Mouse (Mus musculus) hindbrain, embryonic 15.5 days (tissue): ENCODE results near the gene Zfp617. TPM values are rescaled to one million over a fixed set of nuclear protein-coding genes. Genes with fewer than 3 reads are reported as not detected.
"Not testable (repeated sequence)": the region's sequence is repeated elsewhere in the genome, so short reads cannot be mapped to it uniquely, and the experiment has no call there.

Source experiments
- ATAC-seq: fragments of 200-750 bp; cut with Nextera tagmentation; 2 replicates; pipeline ENCODE4 v1.8.0; 2017; ENCODE audit warnings: low read depth, moderate number of reproducible peaks, moderate TSS enrichment; ENCODE audit not compliant: low FRiP score
- H3K27ac ChIP-seq: fragments of 300-500 bp; sonication (generic); replicated peaks from 2 replicates; pipeline ENCODE4 v1.5.1; 2015; ENCODE audit warnings: mild to moderate bottlenecking, inconsistent platforms
- H3K27me3 ChIP-seq: fragments of 300-500 bp; sonication (generic); 2 replicates; pipeline ENCODE4 v1.6.1; 2015; ENCODE audit warnings: control low read depth, inconsistent platforms
- H3K36me3 ChIP-seq: fragments of 300-500 bp; sonication (generic); 2 replicates; pipeline ENCODE4 v1.6.1; 2015; ENCODE audit warnings: control low read depth, inconsistent platforms
- H3K4me1 ChIP-seq: fragments of 300-500 bp; sonication (generic); replicated peaks from 2 replicates; pipeline ENCODE4 v1.6.1; 2015; ENCODE audit warnings: control low read depth, inconsistent platforms
- H3K4me2 ChIP-seq: fragments of 300-500 bp; sonication (generic); 2 replicates; pipeline ENCODE4 v1.6.1; 2015; ENCODE audit warnings: moderate library complexity, mild to moderate bottlenecking, inconsistent platforms
- H3K4me3 ChIP-seq: fragments of 300-500 bp; sonication (generic); 2 replicates; pipeline ENCODE4 v1.5.1; 2015; ENCODE audit warnings: mild to moderate bottlenecking, inconsistent platforms
- H3K9ac ChIP-seq: fragments of 300-500 bp; sonication (generic); 2 replicates; pipeline ENCODE4 v1.6.1; 2015; ENCODE audit warnings: inconsistent platforms
- H3K9me3 ChIP-seq: fragments of 300-500 bp; sonication (generic); 2 replicates; pipeline ENCODE4 v1.6.1; 2016; ENCODE audit warnings: control low read depth, inconsistent platforms
- WGBS: fragments of 180-500 bp; shearing (Covaris S2); methylation state at CpG from one replicate; pipeline ENCODE4 v1.1.7; 2015; 5-methylcytosine and 5-hydroxymethylcytosine counted together
- polyA plus RNA-seq: library from polyadenylated mRNA; unstranded; fragments of >200 nt; fragmentation: Nextera tagmentation; extraction: Ambion mirVana; gene quantifications from 2 replicates; pipeline ENCODE4 v1.2.1, GENCODE M21; 2015

Gene Zfp617
- polyA plus RNA-seq: 31.5 and 32.9 TPM in 2 replicates

DNA sequence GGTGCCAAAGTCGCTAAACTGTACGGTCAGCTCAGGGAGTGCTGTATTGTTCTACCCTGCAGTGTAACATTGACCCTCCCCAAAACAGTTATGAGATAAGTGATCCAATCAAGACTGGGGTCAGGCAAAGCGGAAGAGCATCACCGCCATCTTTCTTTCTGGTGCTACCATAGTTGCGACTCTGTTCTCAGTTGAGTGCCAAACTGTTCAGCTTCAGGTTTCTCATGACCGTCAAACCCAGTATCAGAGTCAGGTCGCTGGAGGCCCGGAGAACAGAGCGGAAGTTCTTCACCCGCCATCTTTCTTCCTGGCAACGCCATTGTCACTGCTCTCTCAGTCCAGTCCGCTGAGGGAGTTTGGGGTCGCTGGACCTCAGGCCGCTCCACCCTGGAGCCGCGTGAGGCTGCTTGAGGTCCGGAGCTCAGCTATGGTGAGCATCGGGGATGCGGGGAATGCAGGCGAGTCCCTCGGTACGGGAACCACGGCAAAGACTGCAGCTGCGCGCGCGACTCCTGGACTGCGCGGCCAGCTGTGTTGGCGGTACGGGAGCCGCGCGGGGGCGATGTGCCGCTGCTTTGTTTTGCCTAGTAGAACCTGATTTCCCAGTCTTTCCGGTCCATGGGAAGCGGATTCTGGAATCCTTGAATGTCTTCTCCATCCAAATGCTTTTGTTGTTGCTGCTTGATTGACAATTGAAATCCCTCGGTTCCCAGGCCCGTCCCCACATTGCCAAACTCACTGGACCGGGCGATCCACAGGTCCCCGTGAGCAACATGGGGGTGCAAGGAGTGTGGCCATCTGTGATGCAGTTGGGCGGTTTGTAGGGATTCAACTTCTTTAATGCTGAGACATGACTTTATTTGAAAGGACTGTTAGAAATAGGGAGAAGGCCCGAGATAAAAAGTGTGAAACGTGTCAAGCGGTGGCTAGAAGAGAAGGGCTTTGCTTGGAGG, at the start of gene Zfp617, which contains the start of gene Zfp882:
Gene Zfp617, plus strand, starts transcription at position 327 of the 953 bp plus-strand sequence.
Gene Zfp882, plus strand, starts transcription at position 300 of the 953 bp plus-strand sequence.
- 0 out of 2 replicates have a peak, but pooled peaks cover 2% of the 10 kb centered on the region for H3K27me3 ChIP-seq
- H3K4me2 ChIP-seq: peak within 1 kb of the TSS; percentile 51
- H3K36me3 ChIP-seq: peaks cover 7% of the 10 kb centered on the region
- peak; percentile 98 for ATAC-seq
- H3K9ac ChIP-seq: peak within 1 kb of the TSS; percentile 92
- peak within 1 kb of the TSS; percentile 99 for H3K27ac ChIP-seq
- H3K4me3 ChIP-seq: peak within 1 kb of the TSS; percentile 71
- no peaks in the 10 kb centered on the region for H3K9me3 ChIP-seq
- peaks cover 19% of the 10 kb centered on the region for H3K4me1 ChIP-seq
- WGBS: 2% methylated on average over 47 of the region's 47 CpGs

DNA sequence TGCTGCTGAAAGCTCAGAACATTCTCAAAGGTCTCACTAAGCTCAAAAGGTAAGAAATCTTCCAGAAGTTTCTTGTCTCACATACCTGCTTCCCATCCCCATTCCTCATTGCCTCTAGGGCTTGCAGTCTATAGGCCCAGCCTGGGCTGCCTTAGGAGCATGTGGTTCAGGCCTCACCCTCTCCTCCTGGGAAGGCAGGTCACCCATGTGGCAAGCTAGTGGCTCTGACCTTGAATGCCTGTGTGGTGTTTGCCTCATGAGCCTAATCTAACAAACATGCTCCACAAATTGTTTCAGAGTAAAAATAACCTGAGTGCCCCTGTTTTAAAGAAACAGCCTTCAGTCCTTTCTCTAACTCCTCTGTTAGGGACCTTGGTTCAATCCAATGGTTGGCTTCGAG, 46.9 kb upstream of the Zfp617 start:
- 77% methylated on average over 1 of the region's 1 CpGs for WGBS
- H3K4me3 ChIP-seq, H3K9ac ChIP-seq, H3K27me3 ChIP-seq, H3K9me3 ChIP-seq, ATAC-seq, H3K4me1 ChIP-seq, H3K36me3 ChIP-seq, H3K27ac ChIP-seq, H3K4me2 ChIP-seq: not testable (repeated sequence)

DNA sequence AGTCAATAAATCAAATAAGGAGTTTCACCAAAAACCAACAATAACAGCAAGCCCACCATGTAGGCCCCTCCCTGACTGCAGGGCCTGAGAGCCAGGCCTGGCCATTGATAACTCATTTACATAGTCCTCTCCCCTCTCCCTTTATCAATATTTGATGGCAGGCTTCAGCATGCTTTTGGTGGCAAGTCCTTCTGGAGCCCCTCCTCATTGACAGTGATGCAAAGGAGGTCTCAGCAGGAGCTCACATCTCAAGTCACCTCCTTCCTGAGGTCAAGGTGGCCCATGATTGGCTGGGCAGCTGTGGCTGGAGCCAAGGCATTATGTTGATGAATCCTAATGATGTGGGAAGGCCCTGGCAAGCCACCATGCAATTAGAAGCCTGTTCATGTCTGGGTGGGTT, 46.4 kb upstream of the Zfp617 start:
- not testable (repeated sequence) for H3K9ac ChIP-seq, H3K9me3 ChIP-seq, H3K36me3 ChIP-seq, ATAC-seq, H3K4me1 ChIP-seq, H3K4me2 ChIP-seq, H3K27me3 ChIP-seq, H3K4me3 ChIP-seq, H3K27ac ChIP-seq

DNA sequence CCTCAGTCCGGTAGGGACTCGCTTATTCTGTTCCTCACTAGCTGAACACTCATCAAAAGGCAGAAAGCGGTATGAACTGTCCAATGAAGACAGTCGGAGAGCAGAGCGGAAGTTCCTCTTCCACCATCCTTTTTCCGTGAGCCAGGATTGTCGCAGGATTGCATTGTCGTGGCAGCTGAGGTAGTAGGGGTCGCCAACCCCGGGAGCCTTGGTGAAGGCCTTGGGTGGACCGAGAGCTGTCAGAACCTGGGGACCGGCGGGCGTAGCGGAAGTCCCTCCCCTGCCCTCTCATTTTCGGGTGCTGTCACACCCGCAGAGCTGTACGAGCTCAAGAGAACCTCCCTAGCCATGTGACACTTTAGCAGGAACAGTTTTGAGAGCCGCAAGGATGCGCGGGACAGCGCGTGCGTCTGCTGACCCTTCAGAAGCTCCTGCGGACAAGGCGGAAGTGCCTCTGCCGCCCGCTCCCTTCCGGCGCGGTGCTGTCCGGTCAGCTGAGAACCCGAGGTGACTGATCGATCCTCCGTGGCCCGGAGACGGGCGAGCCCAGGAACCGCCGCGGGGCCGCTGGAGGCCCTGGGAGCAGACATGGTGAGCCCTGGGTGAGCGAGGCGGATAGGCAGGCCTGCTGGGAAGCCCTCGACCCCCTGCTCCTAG, 26.7 kb upstream of the Zfp617 start, which contains the start of gene Zfp709:
Gene Zfp709, plus strand, starts transcription at position 402 of the 657 bp plus-strand sequence.
- ATAC-seq: peak; percentile 97
- H3K36me3 ChIP-seq: peaks cover 22% of the 10 kb centered on the region
- WGBS: 4% methylated on average over 34 of the region's 45 CpGs
- H3K4me2 ChIP-seq: peak within 1 kb of the TSS; percentile 80
- H3K27me3 ChIP-seq: no peaks in the 10 kb centered on the region
- H3K4me3 ChIP-seq: peak within 1 kb of the TSS; percentile 75
- peak within 1 kb of the TSS; percentile 79 for H3K27ac ChIP-seq
- peaks cover 11% of the 10 kb centered on the region; the same call in 1 of the 2 replicates for H3K9me3 ChIP-seq
- peak within 1 kb of the TSS; percentile 85 for H3K9ac ChIP-seq
- peaks cover 15% of the 10 kb centered on the region for H3K4me1 ChIP-seq

DNA sequence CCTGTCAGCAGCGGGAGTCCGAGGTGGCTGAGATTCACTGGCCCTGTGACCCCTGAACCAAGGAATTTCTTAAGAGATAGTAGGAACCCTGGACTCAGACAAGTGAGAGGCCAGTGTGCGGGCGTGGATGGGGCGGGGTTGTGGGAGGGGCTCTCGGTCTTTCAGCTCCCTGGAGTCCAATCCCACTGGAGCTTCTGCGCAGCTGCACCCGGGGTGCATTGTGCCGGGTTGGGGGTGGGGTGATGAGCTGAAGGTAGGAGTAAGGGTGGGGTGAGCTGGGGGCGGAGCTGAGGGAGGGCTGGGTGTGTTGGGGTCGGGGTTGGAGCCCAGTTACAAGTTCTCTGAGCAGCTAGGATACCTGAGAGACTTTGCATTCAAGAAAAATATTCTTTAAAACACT, 7.8 kb upstream of the Zfp617 start:
- 31% methylated on average over 11 of the region's 11 CpGs for WGBS
- not testable (repeated sequence) for H3K27ac ChIP-seq, ATAC-seq, H3K4me1 ChIP-seq, H3K36me3 ChIP-seq, H3K4me3 ChIP-seq, H3K4me2 ChIP-seq, H3K27me3 ChIP-seq, H3K9ac ChIP-seq, H3K9me3 ChIP-seq

DNA sequence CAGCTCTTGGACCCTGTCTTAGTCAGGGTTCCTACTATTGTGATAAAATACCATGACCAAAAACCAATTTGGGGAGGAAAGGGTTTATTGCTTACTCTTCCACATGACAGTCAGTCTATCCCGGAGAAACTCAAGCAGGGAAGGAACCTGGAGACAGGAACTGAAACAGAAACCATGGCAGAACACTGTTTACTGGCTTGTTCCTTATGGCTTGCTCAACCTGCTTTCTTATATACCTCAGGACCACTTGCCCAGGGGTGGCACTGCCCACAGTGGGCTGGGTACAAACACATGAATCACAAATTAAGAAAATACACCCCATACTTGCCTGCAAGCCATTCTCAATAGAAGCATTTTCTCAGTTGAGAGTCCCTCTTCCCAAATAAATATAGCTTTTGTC, 5.4 kb upstream of the Zfp617 start:
- not testable (repeated sequence) for H3K9ac ChIP-seq, H3K4me1 ChIP-seq, H3K27ac ChIP-seq, H3K27me3 ChIP-seq, H3K36me3 ChIP-seq, ATAC-seq, H3K4me2 ChIP-seq, H3K4me3 ChIP-seq, H3K9me3 ChIP-seq
- WGBS: 73% methylated on average over 1 of the region's 1 CpGs

DNA sequence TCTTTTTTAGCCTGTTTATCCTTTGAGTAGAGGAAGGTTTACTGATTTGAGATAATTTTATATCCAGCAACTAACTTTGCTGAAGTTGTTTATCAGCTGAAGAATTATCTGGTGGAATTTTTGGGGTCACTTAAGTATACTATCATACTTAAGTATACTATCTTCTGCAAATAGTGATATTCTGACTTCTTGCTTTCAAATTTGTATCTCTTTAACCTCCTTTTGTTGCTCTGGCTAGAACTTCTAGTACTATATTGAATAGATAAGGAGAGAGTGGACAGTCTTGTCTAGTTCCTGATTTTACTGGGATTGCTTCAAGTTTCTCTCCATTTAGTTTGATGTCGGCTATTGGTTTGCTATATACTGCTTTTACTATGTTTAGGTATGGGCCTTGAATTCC, 1.6 kb upstream of the Zfp617 start:
- Histone ChIP-seq H3K4me1 (peaks cover 19% of the 10 kb centered on the region), H3K27ac (no peak overlapping the region), H3K4me2 (no peak overlapping the region), H3K36me3 (no peaks in the 10 kb centered on the region), H3K27me3 (0 out of 2 replicates have a peak, but pooled peaks cover 2% of the 10 kb centered on the region), H3K9ac (no peak overlapping the region), H3K4me3 (no peak overlapping the region), H3K9me3 (no peaks in the 10 kb centered on the region)
- ATAC-seq: no peak
- WGBS: 96% methylated on average over 1 of the region's 1 CpGs

DNA sequence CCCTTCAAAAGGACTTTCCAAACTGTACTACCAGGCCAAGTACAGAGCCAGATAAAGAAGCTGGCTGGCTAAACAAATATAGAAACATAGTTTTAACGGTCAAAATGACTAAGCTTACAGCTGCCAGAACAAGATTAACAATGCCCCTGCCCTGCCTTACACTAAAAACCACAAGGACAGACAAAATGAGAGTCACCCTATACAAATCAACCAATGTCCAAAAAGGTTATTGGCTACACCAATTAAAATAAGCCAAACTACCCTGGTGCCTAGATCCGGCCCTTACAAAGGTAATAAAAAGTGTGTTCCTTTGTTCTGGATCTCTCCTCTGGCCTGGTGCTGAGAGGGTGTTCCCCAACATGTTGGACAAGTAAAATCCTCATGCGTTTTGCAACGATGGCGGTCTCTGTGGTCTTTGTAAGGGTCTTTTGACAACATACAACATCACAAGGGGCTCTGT, 607 bp upstream of the Zfp617 start:
- Histone ChIP-seq H3K4me2 (peak overlapping the region; percentile 51), H3K9me3 (no peaks in the 10 kb centered on the region), H3K36me3 (peaks cover 1% of the 10 kb centered on the region; the same call in 1 of the 2 replicates), H3K4me1 (peaks cover 19% of the 10 kb centered on the region), H3K4me3 (peak overlapping the region; percentile 71), H3K27ac (peak overlapping the region; percentile 99), H3K27me3 (0 out of 2 replicates have a peak, but pooled peaks cover 2% of the 10 kb centered on the region), H3K9ac (no peak overlapping the region)
- ATAC-seq: no peak
- 98% methylated on average over 5 of the region's 5 CpGs for WGBS

DNA sequence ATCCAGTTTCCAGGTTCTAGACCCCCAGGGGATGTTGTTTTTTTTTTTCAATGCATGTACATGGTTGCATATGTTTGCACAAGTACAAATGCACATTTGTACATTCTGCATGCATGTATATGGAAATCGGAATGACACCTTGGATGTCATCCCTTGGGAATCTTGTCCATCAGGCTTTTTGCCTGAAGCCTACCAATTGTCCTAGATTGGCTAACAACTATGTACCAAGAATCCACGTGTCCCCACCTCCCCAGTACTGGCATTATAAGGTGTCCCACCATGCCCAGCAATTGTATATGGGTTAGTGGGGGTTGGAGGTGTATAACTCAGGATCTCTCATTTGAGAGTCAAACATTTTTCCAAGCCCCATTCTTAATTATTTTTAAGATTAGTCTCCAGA, 3.9 kb downstream of the Zfp617 start:
- no peak for ATAC-seq
- H3K9ac ChIP-seq: no peak overlapping the region
- peaks cover 19% of the 10 kb centered on the region for H3K4me1 ChIP-seq
- no peak overlapping the region for H3K27ac ChIP-seq
- WGBS: 84% methylated on average over 2 of the region's 2 CpGs
- H3K4me2 ChIP-seq: no peak overlapping the region
- peaks cover 33% of the 10 kb centered on the region for H3K36me3 ChIP-seq
- no peaks in the 10 kb centered on the region for H3K9me3 ChIP-seq
- no peaks in the 10 kb centered on the region for H3K27me3 ChIP-seq
- H3K4me3 ChIP-seq: no peak overlapping the region

DNA sequence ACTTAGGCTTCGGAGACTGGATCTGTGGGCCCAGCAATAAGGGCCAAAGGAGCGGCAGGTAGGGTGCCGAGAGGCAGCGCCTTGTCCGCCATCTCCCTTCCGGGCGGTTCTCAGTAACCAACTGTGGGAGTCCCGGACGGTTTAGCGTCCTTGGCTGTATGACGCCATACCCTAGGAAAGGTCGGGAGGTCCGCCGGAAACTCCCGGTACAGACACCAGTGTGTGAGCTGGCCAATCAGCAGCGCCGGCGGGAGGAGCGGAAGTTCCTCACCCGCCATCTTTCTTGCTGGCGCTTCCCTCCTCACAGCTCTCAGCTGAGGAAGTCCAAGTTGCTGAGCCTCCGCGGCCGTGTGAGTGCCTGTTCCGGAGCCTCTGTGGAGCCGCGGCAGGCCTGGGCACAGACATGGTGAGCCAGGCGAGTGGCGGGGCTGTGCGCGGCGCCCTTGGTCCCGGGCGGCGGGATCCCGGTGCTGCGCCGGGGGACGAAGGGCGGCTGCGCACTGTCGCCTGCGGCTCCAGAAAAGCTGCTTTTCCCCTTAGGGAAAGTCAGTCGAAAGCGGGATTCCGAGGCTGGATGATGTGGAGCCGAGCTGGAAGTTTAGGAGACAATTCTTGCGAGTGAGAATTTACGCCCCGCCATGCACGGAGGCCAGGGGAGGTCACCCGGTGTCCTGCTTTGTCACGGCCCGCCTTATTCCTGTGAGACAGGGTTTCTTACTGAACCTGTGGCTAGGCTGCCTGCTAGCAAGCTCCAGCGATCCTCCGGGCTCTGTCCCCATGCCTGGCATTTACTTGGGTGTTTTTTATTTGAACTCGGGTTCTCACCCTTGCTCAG, 14.3 kb downstream of the Zfp617 start:
- peaks cover 14% of the 10 kb centered on the region for H3K4me1 ChIP-seq
- peak; percentile 99 for ATAC-seq

DNA sequence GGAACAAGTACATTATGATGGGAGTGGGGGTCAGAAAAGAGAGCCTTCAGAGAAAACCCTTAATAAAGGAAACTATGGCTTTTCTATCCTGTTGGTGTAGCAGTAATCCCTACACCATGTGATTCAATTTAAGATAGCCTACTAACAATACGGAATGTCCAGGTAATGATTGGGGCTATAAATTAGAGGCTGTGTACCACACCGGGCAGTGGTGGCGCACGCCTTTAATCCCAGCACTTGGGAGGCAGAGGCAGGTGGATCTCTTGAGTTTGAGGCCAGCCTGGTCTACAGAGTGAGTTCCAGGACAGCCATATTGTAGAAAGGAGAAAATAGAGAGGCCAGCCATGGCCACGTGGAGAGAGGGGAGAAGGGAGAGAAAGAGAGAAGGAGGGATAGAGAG, 17.4 kb downstream of the Zfp617 start:
- Histone ChIP-seq H3K27ac (no peak overlapping the region), H3K4me3 (no peak overlapping the region), H3K9ac (no peak overlapping the region), H3K9me3 (no peaks in the 10 kb centered on the region), H3K4me1 (peaks cover 14% of the 10 kb centered on the region), H3K36me3 (peaks cover 20% of the 10 kb centered on the region), H3K4me2 (no peak overlapping the region), H3K27me3 (no peaks in the 10 kb centered on the region)
- ATAC-seq: no peak
- 96% methylated on average over 5 of the region's 5 CpGs for WGBS

More for the DNA sequence above, 14.3 kb downstream of the Zfp617 start:
- Histone ChIP-seq H3K9ac (peak overlapping the region; percentile 69), H3K4me2 (peak overlapping the region; percentile 64), H3K9me3 (no peaks in the 10 kb centered on the region), H3K36me3 (no peaks in the 10 kb centered on the region), H3K27ac (peak overlapping the region; percentile 96), H3K27me3 (no peaks in the 10 kb centered on the region), H3K4me3 (peak overlapping the region; percentile 79)
- WGBS: under 1% methylated on average over 57 of the region's 57 CpGs
